Mouse (Mus musculus): ENCODE measurements around the gene Efcab3. TPM values are rescaled to one million over a fixed set of nuclear protein-coding genes. Genes with fewer than 3 reads are reported as not detected.
"Not testable (repeated sequence)": the region's sequence is repeated elsewhere in the genome, so short reads cannot be mapped to it uniquely, and the experiment has no call there.

Gene Efcab3
- polyA plus RNA-seq (2016; fragmentation: Nextera tagmentation; extraction: Ambion mirVana), result not detected in 2 replicates

DNA sequence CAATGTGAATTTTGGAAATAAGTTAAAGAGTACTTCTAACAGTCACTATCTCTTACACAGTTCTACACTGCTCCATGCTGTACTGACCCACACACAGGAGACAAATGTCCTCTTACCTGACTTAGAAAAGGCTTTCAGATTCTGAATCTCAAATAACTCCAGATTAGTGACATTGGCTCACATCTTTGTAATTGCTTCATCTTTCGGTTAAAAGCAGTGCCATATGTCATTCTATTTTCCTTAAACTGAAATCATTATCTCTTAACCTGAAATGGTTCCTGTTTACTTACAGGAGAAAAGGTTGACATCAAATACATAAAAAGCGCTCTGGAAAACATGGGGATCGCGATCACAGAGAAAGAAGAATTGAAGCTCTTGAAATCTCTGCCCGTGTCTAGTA, at the start of gene Efcab3:
Efcab3 (plus strand) TSS at position 301 of the 400 bp plus-strand sequence.
- H3K4me1 ChIP-seq (replicated peaks), result no peaks in the 10 kb centered on the region
- H3K27ac ChIP-seq, result no peak within 1 kb of the TSS
- no peak within 1 kb of the TSS for H3K4me3 ChIP-seq
- H3K9me3 ChIP-seq, result peaks cover 4% of the 10 kb centered on the region; the same call in 1 of the 2 replicates
- no peak for DNase-seq (ENCODE audit: low spot score)
- H3K27me3 ChIP-seq (ENCODE audit: insufficient read depth, poor library complexity, severe bottlenecking), result no peaks in the 10 kb centered on the region
- no peaks in the 10 kb centered on the region for H3K36me3 ChIP-seq
- 92% methylated on average over 5 of the region's 5 CpGs for WGBS

GRCm38 (mm10) chr11:105021071-105021470, 42.3 kb upstream of the Efcab3 start:
- no peaks in the 10 kb centered on the region for H3K4me1 ChIP-seq (replicated peaks)
- no peaks in the 10 kb centered on the region for H3K36me3 ChIP-seq
- H3K9me3 ChIP-seq, result no peaks in the 10 kb centered on the region
- no peak for DNase-seq (ENCODE audit: low spot score)
- H3K27ac ChIP-seq, result no peak overlapping the region
- no peaks in the 10 kb centered on the region for H3K27me3 ChIP-seq (ENCODE audit: insufficient read depth, poor library complexity, severe bottlenecking)
- 74% methylated on average over 7 of the region's 7 CpGs for WGBS
- H3K4me3 ChIP-seq, result no peak overlapping the region

- Histone ChIP-seq H3K27me3 (ENCODE audit: insufficient read depth, poor library complexity, severe bottlenecking) (no peaks in the 10 kb centered on the region), H3K27ac (0 out of 2 replicates have a peak overlapping the region, but pooled peaks have one; percentile 2), H3K4me3 (no peak overlapping the region), H3K9me3 (no peaks in the 10 kb centered on the region), H3K4me1 (replicated peaks) (peaks cover 10% of the 10 kb centered on the region; the same call in 1 of the 2 replicates), H3K36me3 (no peaks in the 10 kb centered on the region)
- no peak for DNase-seq (ENCODE audit: low spot score)
- 67% methylated on average over 6 of the region's 6 CpGs for WGBS
Measured at GRCm38 (mm10) chr11:105028744-105029348, 34.5 kb upstream of the Efcab3 start.

DNA sequence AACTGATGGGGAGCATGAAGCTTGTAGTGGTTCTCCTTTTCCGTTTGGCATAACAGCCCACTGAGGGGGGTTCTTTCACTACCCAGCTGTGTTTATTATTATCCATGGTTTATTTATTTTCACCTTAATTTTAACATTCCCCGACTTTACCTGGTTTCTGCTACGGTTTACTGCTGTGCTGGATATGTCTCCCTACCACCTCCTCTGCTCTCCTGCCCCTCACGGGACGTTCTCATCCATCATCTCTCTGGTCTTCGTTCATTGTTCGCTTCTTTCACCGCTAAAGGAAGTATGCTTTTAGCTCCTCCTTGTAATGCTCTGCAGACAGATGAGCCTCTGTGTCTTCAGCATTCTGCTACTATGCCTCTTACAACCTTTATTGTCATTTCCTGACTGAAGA, 33.9 kb upstream of the Efcab3 start:
- 83% methylated on average over 8 of the region's 8 CpGs for WGBS
- peaks cover 10% of the 10 kb centered on the region; the same call in 1 of the 2 replicates for H3K4me1 ChIP-seq (replicated peaks)
- no peaks in the 10 kb centered on the region for H3K36me3 ChIP-seq
- no peak overlapping the region for H3K4me3 ChIP-seq
- H3K27me3 ChIP-seq (ENCODE audit: insufficient read depth, poor library complexity, severe bottlenecking), result no peaks in the 10 kb centered on the region
- H3K27ac ChIP-seq, result 0 out of 2 replicates have a peak overlapping the region, but pooled peaks have one; percentile 2
- DNase-seq (ENCODE audit: low spot score), result no peak
- H3K9me3 ChIP-seq, result no peaks in the 10 kb centered on the region

DNA sequence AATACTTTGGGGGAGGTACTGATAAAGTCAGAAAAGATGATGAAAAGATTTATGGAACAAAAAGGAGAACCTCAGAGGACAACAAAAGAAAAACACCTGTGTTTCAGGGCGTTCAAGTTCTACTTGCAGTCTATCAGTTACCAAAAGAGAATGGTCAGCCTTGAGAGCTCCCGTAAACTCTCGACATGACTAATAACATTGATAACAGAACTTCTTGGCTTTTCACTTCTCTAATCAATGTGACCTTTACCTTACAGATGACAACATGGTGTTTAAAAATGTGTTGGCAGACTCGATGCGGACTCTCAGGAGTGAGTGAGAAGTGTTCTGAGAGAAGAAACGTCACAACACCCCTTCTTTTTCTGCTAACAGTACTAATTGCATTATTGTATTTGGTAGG, 33.2 kb upstream of the Efcab3 start:
- no peak overlapping the region for H3K27ac ChIP-seq

GRCm38 (mm10) chr11:105031103-105031502, 32.3 kb upstream of the Efcab3 start:
- Histone ChIP-seq H3K4me1 (replicated peaks) (peaks cover 10% of the 10 kb centered on the region; the same call in 1 of the 2 replicates), H3K36me3 (no peaks in the 10 kb centered on the region), H3K27ac (no peak overlapping the region), H3K9me3 (no peaks in the 10 kb centered on the region), H3K27me3 (ENCODE audit: insufficient read depth, poor library complexity, severe bottlenecking) (no peaks in the 10 kb centered on the region), H3K4me3 (no peak overlapping the region)
- no peak for DNase-seq (ENCODE audit: low spot score)
- WGBS, result 59% methylated on average over 2 of the region's 2 CpGs

More for the DNA sequence above, 33.2 kb upstream of the Efcab3 start:
- H3K4me3 ChIP-seq, result no peak overlapping the region
- no peak for DNase-seq (ENCODE audit: low spot score)
- peaks cover 10% of the 10 kb centered on the region; the same call in 1 of the 2 replicates for H3K4me1 ChIP-seq (replicated peaks)
- no peaks in the 10 kb centered on the region for H3K9me3 ChIP-seq
- H3K27me3 ChIP-seq (ENCODE audit: insufficient read depth, poor library complexity, severe bottlenecking), result no peaks in the 10 kb centered on the region
- WGBS, result 89% methylated on average over 6 of the region's 6 CpGs
- H3K36me3 ChIP-seq, result no peaks in the 10 kb centered on the region

DNA sequence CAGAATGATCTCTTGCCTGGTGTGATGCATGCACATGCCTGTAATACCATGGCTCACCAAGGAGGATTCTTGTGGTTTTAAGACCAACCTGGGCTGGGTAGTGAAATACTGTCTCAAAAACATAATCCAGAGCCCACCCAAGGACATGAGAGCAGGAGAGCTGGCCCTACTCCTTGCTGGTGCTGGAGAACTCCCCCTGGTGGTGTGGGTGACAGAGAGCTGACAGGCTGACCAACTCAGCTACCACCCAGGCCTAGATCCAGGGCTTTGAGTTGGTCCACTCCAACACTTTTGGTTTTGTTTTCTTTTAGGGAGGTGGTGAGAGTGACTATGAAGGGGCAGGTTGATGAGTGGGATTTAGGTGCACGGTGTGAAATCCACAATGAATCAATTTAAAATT, 28.3 kb upstream of the Efcab3 start:
- no peak for DNase-seq (ENCODE audit: low spot score)
- no peak overlapping the region for H3K27ac ChIP-seq
- H3K4me3 ChIP-seq, result no peak overlapping the region
- H3K27me3 ChIP-seq (ENCODE audit: insufficient read depth, poor library complexity, severe bottlenecking), result no peaks in the 10 kb centered on the region
- peaks cover 4% of the 10 kb centered on the region; the same call in 1 of the 2 replicates for H3K4me1 ChIP-seq (replicated peaks)
- WGBS, result 93% methylated on average over 1 of the region's 1 CpGs
- no peaks in the 10 kb centered on the region for H3K9me3 ChIP-seq
- no peaks in the 10 kb centered on the region for H3K36me3 ChIP-seq

- H3K36me3 ChIP-seq; H3K4me1 ChIP-seq (replicated peaks); H3K27ac ChIP-seq; H3K4me3 ChIP-seq; H3K27me3 ChIP-seq (ENCODE audit: insufficient read depth, poor library complexity, severe bottlenecking); DNase-seq (ENCODE audit: low spot score); H3K9me3 ChIP-seq: not testable (repeated sequence)
- 80% methylated on average over 22 of the region's 22 CpGs for WGBS
Measured at GRCm38 (mm10) chr11:105112448-105112847, 49.1 kb downstream of the Efcab3 start.

- DNase-seq (ENCODE audit: low spot score), result no peak
- no peak overlapping the region for H3K27ac ChIP-seq
- WGBS, result 90% methylated on average over 7 of the region's 7 CpGs
- H3K4me3 ChIP-seq, result no peak overlapping the region
- no peaks in the 10 kb centered on the region for H3K36me3 ChIP-seq
- no peaks in the 10 kb centered on the region for H3K27me3 ChIP-seq (ENCODE audit: insufficient read depth, poor library complexity, severe bottlenecking)
- no peaks in the 10 kb centered on the region for H3K9me3 ChIP-seq
- H3K4me1 ChIP-seq (replicated peaks), result no peaks in the 10 kb centered on the region
Measured at GRCm38 (mm10) chr11:105117814-105118213, 54.4 kb downstream of the Efcab3 start.

GRCm38 (mm10) chr11:105120551-105121061, 57.2 kb downstream of the Efcab3 start:
- no peak for DNase-seq (ENCODE audit: low spot score)
- no peaks in the 10 kb centered on the region for H3K4me1 ChIP-seq (replicated peaks)
- H3K4me3 ChIP-seq, result no peak overlapping the region
- H3K27me3 ChIP-seq (ENCODE audit: insufficient read depth, poor library complexity, severe bottlenecking), result no peaks in the 10 kb centered on the region
- 40% methylated on average over 4 of the region's 4 CpGs for WGBS
- H3K9me3 ChIP-seq, result no peaks in the 10 kb centered on the region
- no peaks in the 10 kb centered on the region for H3K36me3 ChIP-seq
- no peak overlapping the region for H3K27ac ChIP-seq

DNA sequence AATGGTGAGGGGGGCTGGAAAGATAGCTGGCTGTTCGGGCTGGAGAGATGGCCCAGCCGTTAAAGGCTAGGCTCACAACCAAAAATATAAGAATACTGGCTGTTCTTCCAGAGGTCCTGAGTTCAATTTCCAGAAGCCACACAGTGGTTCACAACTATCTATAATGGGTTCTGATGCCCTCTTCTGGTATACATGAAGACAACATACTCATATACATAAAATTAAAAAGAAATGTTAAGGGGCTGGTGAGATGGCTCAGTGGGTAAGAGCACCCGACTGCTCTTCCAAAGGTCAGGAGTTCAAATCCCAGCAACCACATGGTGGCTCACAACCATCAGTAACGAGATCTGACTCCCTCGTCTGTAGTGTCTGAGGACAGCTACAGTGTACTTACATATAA, 58.4 kb downstream of the Efcab3 start:
- not testable (repeated sequence) for H3K27ac ChIP-seq; H3K4me1 ChIP-seq (replicated peaks); H3K27me3 ChIP-seq (ENCODE audit: insufficient read depth, poor library complexity, severe bottlenecking); H3K4me3 ChIP-seq; H3K36me3 ChIP-seq; DNase-seq (ENCODE audit: low spot score); H3K9me3 ChIP-seq
- WGBS, result 80% methylated on average over 5 of the region's 5 CpGs

DNA sequence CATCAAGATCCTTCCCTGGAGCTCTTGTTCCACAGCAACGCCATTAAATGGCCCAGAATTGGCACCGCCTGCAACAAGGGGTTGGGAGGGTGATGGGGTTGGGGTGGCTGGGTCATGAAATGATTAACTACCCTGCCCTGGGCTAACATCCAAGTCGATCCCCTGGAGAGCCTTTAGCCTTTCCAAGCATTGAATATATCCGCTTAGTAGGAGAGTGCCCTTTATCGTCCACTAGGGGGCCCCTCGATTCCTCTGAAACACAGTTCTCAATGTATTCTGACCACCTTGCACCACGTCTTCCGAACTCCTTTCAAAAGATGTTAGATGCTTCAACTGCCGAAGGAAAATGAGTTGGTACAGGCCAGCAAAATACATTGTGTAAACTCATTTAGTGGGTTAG, 60.6 kb downstream of the Efcab3 start:
- 9% methylated on average over 9 of the region's 9 CpGs for WGBS
- Histone ChIP-seq H3K27ac (no peak overlapping the region), H3K4me1 (replicated peaks) (peaks cover 13% of the 10 kb centered on the region), H3K27me3 (ENCODE audit: insufficient read depth, poor library complexity, severe bottlenecking) (no peaks in the 10 kb centered on the region), H3K36me3 (peaks cover 4% of the 10 kb centered on the region), H3K9me3 (no peaks in the 10 kb centered on the region), H3K4me3 (no peak overlapping the region)
- DNase-seq (ENCODE audit: low spot score), result peak; percentile 50

- DNase-seq (ENCODE audit: low spot score), result peak; percentile 91
- 3% methylated on average over 38 of the region's 38 CpGs for WGBS
Measured at GRCm38 (mm10) chr11:105125735-105126519, 62.5 kb downstream of the Efcab3 start, which contains the start of gene Mettl2. Gene Mettl2, plus strand, starts transcription at chr11:105126425.

More at GRCm38 (mm10) chr11:105125735-105126519, 62.5 kb downstream of the Efcab3 start, which contains the start of gene Mettl2:
- peak within 1 kb of the TSS; percentile 82 for H3K27ac ChIP-seq
- H3K36me3 ChIP-seq, result peaks cover 23% of the 10 kb centered on the region
- peaks cover 13% of the 10 kb centered on the region for H3K4me1 ChIP-seq (replicated peaks)
- no peaks in the 10 kb centered on the region for H3K9me3 ChIP-seq
- peak within 1 kb of the TSS; percentile 82 for H3K4me3 ChIP-seq
- H3K27me3 ChIP-seq (ENCODE audit: insufficient read depth, poor library complexity, severe bottlenecking), result no peaks in the 10 kb centered on the region
